Mouse (Mus musculus): Measurements from ENCODE around the gene Dnttip1. TPM values are rescaled to one million over a fixed set of nuclear protein-coding genes. Genes with fewer than 3 reads are reported as not detected.
"Not testable (repeated sequence)": the region's sequence is repeated elsewhere in the genome, so short reads cannot be mapped to it uniquely, and the experiment has no call there.

The Dnttip1 gene
- polyA plus RNA-seq (2015; fragmentation: Nextera tagmentation; extraction: Ambion mirVana): 58.0 and 58.3 TPM in 2 replicates

GRCm38 (mm10) chr2:164745843-164746479 is at the start of gene Dnttip1, which contains the start of gene Wfdc3:
Gene Dnttip1 (plus strand): TSS chr2:164745983.
Gene Wfdc3 (minus strand): TSS chr2:164745931.
- Histone ChIP-seq H3K36me3 (ENCODE audit: control insufficient read depth, insufficient read depth, low read length) (0 out of 2 replicates have a peak, but pooled peaks cover 8% of the 10 kb centered on the region), H3K4me1 (ENCODE audit: control insufficient read depth, insufficient read depth, low read length) (peaks cover 17% of the 10 kb centered on the region), H3K4me3 (replicated peaks; ENCODE audit: low read length) (peak within 1 kb of the TSS; percentile 75), H3K9me3 (replicated peaks; ENCODE audit: control insufficient read depth, low read length) (no peaks in the 10 kb centered on the region), H3K9ac (ENCODE audit: low read length) (peak within 1 kb of the TSS; percentile 98), H3K27me3 (ENCODE audit: control insufficient read depth, insufficient read depth, low read length) (no peaks in the 10 kb centered on the region), H3K4me2 (ENCODE audit: low read depth, low read length) (peak within 1 kb of the TSS; percentile 86), H3K27ac (ENCODE audit: low read length) (peak within 1 kb of the TSS; percentile 48)
- peak; percentile 92 for ATAC-seq (ENCODE audit: insufficient read depth, low FRiP score)
- under 1% methylated on average over 70 of the region's 70 CpGs for WGBS

GRCm38 (mm10) chr2:164698201-164698600 is 47.6 kb upstream of the Dnttip1 start, which contains the start of gene Spint4:
Gene Spint4 (plus strand): TSS chr2:164698501.
- ATAC-seq (ENCODE audit: insufficient read depth, low FRiP score): no peak
- Histone ChIP-seq H3K4me1 (ENCODE audit: control insufficient read depth, insufficient read depth, low read length) (no peaks in the 10 kb centered on the region), H3K4me3 (replicated peaks; ENCODE audit: low read length) (no peak within 1 kb of the TSS), H3K36me3 (ENCODE audit: control insufficient read depth, insufficient read depth, low read length) (no peaks in the 10 kb centered on the region), H3K9ac (ENCODE audit: low read length) (no peak within 1 kb of the TSS), H3K9me3 (replicated peaks; ENCODE audit: control insufficient read depth, low read length) (no peaks in the 10 kb centered on the region), H3K27ac (ENCODE audit: low read length) (no peak within 1 kb of the TSS), H3K4me2 (ENCODE audit: low read depth, low read length) (no peak within 1 kb of the TSS), H3K27me3 (ENCODE audit: control insufficient read depth, insufficient read depth, low read length) (no peaks in the 10 kb centered on the region)
- WGBS: 71% methylated on average over 4 of the region's 4 CpGs

GRCm38 (mm10) chr2:164700959-164701358 is 44.8 kb upstream of the Dnttip1 start:
- WGBS: 50% methylated on average over 5 of the region's 5 CpGs
- Histone ChIP-seq H3K27me3 (ENCODE audit: control insufficient read depth, insufficient read depth, low read length) (no peaks in the 10 kb centered on the region), H3K9me3 (replicated peaks; ENCODE audit: control insufficient read depth, low read length) (no peaks in the 10 kb centered on the region), H3K27ac (ENCODE audit: low read length) (peak overlapping the region; percentile 21; the same call in 1 of the 2 replicates), H3K4me1 (ENCODE audit: control insufficient read depth, insufficient read depth, low read length) (no peaks in the 10 kb centered on the region), H3K36me3 (ENCODE audit: control insufficient read depth, insufficient read depth, low read length) (no peaks in the 10 kb centered on the region), H3K4me2 (ENCODE audit: low read depth, low read length) (no peak overlapping the region), H3K9ac (ENCODE audit: low read length) (no peak overlapping the region), H3K4me3 (replicated peaks; ENCODE audit: low read length) (no peak overlapping the region)
- peak; percentile 73 for ATAC-seq (ENCODE audit: insufficient read depth, low FRiP score)

- H3K36me3 ChIP-seq (ENCODE audit: control insufficient read depth, insufficient read depth, low read length): no peaks in the 10 kb centered on the region
Observed at GRCm38 (mm10) chr2:164701761-164702160, 44.0 kb upstream of the Dnttip1 start.

GRCm38 (mm10) chr2:164704235-164704634 is 41.5 kb upstream of the Dnttip1 start:
- H3K36me3 ChIP-seq (ENCODE audit: control insufficient read depth, insufficient read depth, low read length): no peaks in the 10 kb centered on the region
- H3K27ac ChIP-seq (ENCODE audit: low read length): no peak overlapping the region
- no peaks in the 10 kb centered on the region for H3K27me3 ChIP-seq (ENCODE audit: control insufficient read depth, insufficient read depth, low read length)
- no peaks in the 10 kb centered on the region for H3K4me1 ChIP-seq (ENCODE audit: control insufficient read depth, insufficient read depth, low read length)
- WGBS: 76% methylated on average over 5 of the region's 5 CpGs
- ATAC-seq (ENCODE audit: insufficient read depth, low FRiP score): no peak
- H3K9me3 ChIP-seq (replicated peaks; ENCODE audit: control insufficient read depth, low read length): no peaks in the 10 kb centered on the region
- H3K9ac ChIP-seq (ENCODE audit: low read length): no peak overlapping the region
- no peak overlapping the region for H3K4me2 ChIP-seq (ENCODE audit: low read depth, low read length)
- H3K4me3 ChIP-seq (replicated peaks; ENCODE audit: low read length): no peak overlapping the region

More at GRCm38 (mm10) chr2:164701761-164702160, 44.0 kb upstream of the Dnttip1 start:
- H3K9ac ChIP-seq (ENCODE audit: low read length): no peak overlapping the region
- no peaks in the 10 kb centered on the region for H3K9me3 ChIP-seq (replicated peaks; ENCODE audit: control insufficient read depth, low read length)
- no peak for ATAC-seq (ENCODE audit: insufficient read depth, low FRiP score)
- no peaks in the 10 kb centered on the region for H3K27me3 ChIP-seq (ENCODE audit: control insufficient read depth, insufficient read depth, low read length)
- WGBS: 82% methylated on average over 5 of the region's 5 CpGs
- H3K4me1 ChIP-seq (ENCODE audit: control insufficient read depth, insufficient read depth, low read length): no peaks in the 10 kb centered on the region
- H3K4me3 ChIP-seq (replicated peaks; ENCODE audit: low read length): no peak overlapping the region
- H3K27ac ChIP-seq (ENCODE audit: low read length): no peak overlapping the region
- no peak overlapping the region for H3K4me2 ChIP-seq (ENCODE audit: low read depth, low read length)

- H3K27ac ChIP-seq (ENCODE audit: low read length): no peak overlapping the region
- H3K9me3 ChIP-seq (replicated peaks; ENCODE audit: control insufficient read depth, low read length): no peaks in the 10 kb centered on the region
- no peak for ATAC-seq (ENCODE audit: insufficient read depth, low FRiP score)
- no peak overlapping the region for H3K9ac ChIP-seq (ENCODE audit: low read length)
- no peaks in the 10 kb centered on the region for H3K27me3 ChIP-seq (ENCODE audit: control insufficient read depth, insufficient read depth, low read length)
- 91% methylated on average over 6 of the region's 6 CpGs for WGBS
- no peaks in the 10 kb centered on the region for H3K4me1 ChIP-seq (ENCODE audit: control insufficient read depth, insufficient read depth, low read length)
- H3K4me3 ChIP-seq (replicated peaks; ENCODE audit: low read length): no peak overlapping the region
- no peak overlapping the region for H3K4me2 ChIP-seq (ENCODE audit: low read depth, low read length)
- H3K36me3 ChIP-seq (ENCODE audit: control insufficient read depth, insufficient read depth, low read length): no peaks in the 10 kb centered on the region
Observed at GRCm38 (mm10) chr2:164705328-164705727, 40.5 kb upstream of the Dnttip1 start.

- Histone ChIP-seq H3K4me3 (replicated peaks; ENCODE audit: low read length) (no peak overlapping the region), H3K36me3 (ENCODE audit: control insufficient read depth, insufficient read depth, low read length) (no peaks in the 10 kb centered on the region), H3K4me1 (ENCODE audit: control insufficient read depth, insufficient read depth, low read length) (no peaks in the 10 kb centered on the region), H3K27me3 (ENCODE audit: control insufficient read depth, insufficient read depth, low read length) (no peaks in the 10 kb centered on the region), H3K9ac (ENCODE audit: low read length) (no peak overlapping the region), H3K4me2 (ENCODE audit: low read depth, low read length) (no peak overlapping the region), H3K27ac (ENCODE audit: low read length) (no peak overlapping the region), H3K9me3 (replicated peaks; ENCODE audit: control insufficient read depth, low read length) (no peaks in the 10 kb centered on the region)
- ATAC-seq (ENCODE audit: insufficient read depth, low FRiP score): no peak
- WGBS: 88% methylated on average over 14 of the region's 14 CpGs
Observed at GRCm38 (mm10) chr2:164705991-164706390, 39.8 kb upstream of the Dnttip1 start.

GRCm38 (mm10) chr2:164715005-164715404 is 30.8 kb upstream of the Dnttip1 start, which contains the start of gene Spint5:
Gene Spint5 (plus strand): TSS chr2:164715305.
- 77% methylated on average over 6 of the region's 6 CpGs for WGBS
- no peak for ATAC-seq (ENCODE audit: insufficient read depth, low FRiP score)
- Histone ChIP-seq H3K9ac (ENCODE audit: low read length) (no peak within 1 kb of the TSS), H3K9me3 (replicated peaks; ENCODE audit: control insufficient read depth, low read length) (no peaks in the 10 kb centered on the region), H3K4me2 (ENCODE audit: low read depth, low read length) (no peak within 1 kb of the TSS), H3K36me3 (ENCODE audit: control insufficient read depth, insufficient read depth, low read length) (no peaks in the 10 kb centered on the region), H3K27me3 (ENCODE audit: control insufficient read depth, insufficient read depth, low read length) (no peaks in the 10 kb centered on the region), H3K4me1 (ENCODE audit: control insufficient read depth, insufficient read depth, low read length) (no peaks in the 10 kb centered on the region), H3K27ac (ENCODE audit: low read length) (no peak within 1 kb of the TSS), H3K4me3 (replicated peaks; ENCODE audit: low read length) (no peak within 1 kb of the TSS)

- H3K27ac ChIP-seq (ENCODE audit: low read length); H3K9ac ChIP-seq (ENCODE audit: low read length); H3K36me3 ChIP-seq (ENCODE audit: control insufficient read depth, insufficient read depth, low read length); H3K27me3 ChIP-seq (ENCODE audit: control insufficient read depth, insufficient read depth, low read length); H3K4me3 ChIP-seq (replicated peaks; ENCODE audit: low read length); H3K4me2 ChIP-seq (ENCODE audit: low read depth, low read length); H3K9me3 ChIP-seq (replicated peaks; ENCODE audit: control insufficient read depth, low read length); ATAC-seq (ENCODE audit: insufficient read depth, low FRiP score); H3K4me1 ChIP-seq (ENCODE audit: control insufficient read depth, insufficient read depth, low read length): not testable (repeated sequence)
- WGBS: 91% methylated on average over 20 of the region's 23 CpGs
Observed at GRCm38 (mm10) chr2:164716194-164716786, 29.5 kb upstream of the Dnttip1 start.

Measured in stomach, embryonic 16.5 days (tissue).